Mouse (Mus musculus): ENCODE results near the gene Rsph14. TPM values are rescaled to one million over a fixed set of nuclear protein-coding genes. Genes with fewer than 3 reads are reported as not detected.

The Rsph14 gene
- polyA plus RNA-seq, 1 experiment, result not detected

- Histone ChIP-seq H3K36me3 (ENCODE audit: control insufficient read depth, insufficient read depth, low read length, poor library complexity, severe bottlenecking) (no peaks in the 10 kb centered on the region), H3K27ac (ENCODE audit: insufficient read depth, low read length) (no peak overlapping the region), H3K27me3 (ENCODE audit: control insufficient read depth, insufficient read depth, low read length, poor library complexity, severe bottlenecking) (peaks cover 2% of the 10 kb centered on the region; the same call in 1 of the 2 replicates), H3K9me3 (replicated peaks; ENCODE audit: control insufficient read depth, insufficient read depth, low read length, poor library complexity, severe bottlenecking) (no peaks in the 10 kb centered on the region), H3K4me1 (ENCODE audit: control insufficient read depth, insufficient read depth, low read length) (no peaks in the 10 kb centered on the region), H3K4me3 (ENCODE audit: low read depth, low read length) (no peak overlapping the region), H3K9ac (ENCODE audit: low read depth, poor library complexity, severe bottlenecking) (no peak overlapping the region)
- TF ChIP-seq CTCF (IDR thresholded peaks at IDR 0.05; ENCODE audit: low read depth, low read length), result no peak
- TF ChIP-seq EP300 (IDR thresholded peaks at IDR 0.05; ENCODE audit: insufficient read depth, low read depth, low read length), result no peak
- TF ChIP-seq POLR2A (IDR thresholded peaks at IDR 0.05; ENCODE audit: insufficient read depth, low read length), result no peak
These were observed 25.9 kb upstream of the Rsph14 start for GRCm38 (mm10) chr10:75058336-75058735.

DNA sequence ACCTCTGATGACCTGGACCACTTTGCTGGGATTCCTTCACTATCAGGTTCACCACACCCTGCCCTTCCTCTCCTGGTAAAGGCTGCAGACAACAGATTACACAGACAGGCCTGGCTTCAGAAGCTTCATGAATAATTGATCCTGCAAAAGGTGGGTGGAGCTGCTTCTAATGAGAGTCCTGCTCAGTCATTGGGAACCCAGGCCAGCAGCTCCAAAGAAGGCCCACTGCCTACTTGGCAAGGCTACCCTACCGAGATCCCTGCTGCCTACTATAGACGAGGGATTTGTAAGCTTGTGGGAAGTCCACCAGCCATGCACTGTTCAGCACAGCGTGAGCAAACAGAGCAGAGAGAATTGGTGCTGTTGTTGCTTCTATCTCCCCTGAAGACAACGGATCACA is 23.9 kb upstream of the Rsph14 start:
- H3K9ac ChIP-seq (ENCODE audit: low read depth, poor library complexity, severe bottlenecking), result no peak overlapping the region
- no peaks in the 10 kb centered on the region for H3K4me1 ChIP-seq (ENCODE audit: control insufficient read depth, insufficient read depth, low read length)
- no peak for TF ChIP-seq CTCF (IDR thresholded peaks at IDR 0.05; ENCODE audit: low read depth, low read length)
- TF ChIP-seq POLR2A (IDR thresholded peaks at IDR 0.05; ENCODE audit: insufficient read depth, low read length), result no peak
- no peak for TF ChIP-seq EP300 (IDR thresholded peaks at IDR 0.05; ENCODE audit: insufficient read depth, low read depth, low read length)
- no peak overlapping the region for H3K4me3 ChIP-seq (ENCODE audit: low read depth, low read length)
- no peak overlapping the region for H3K27ac ChIP-seq (ENCODE audit: insufficient read depth, low read length)
- no peaks in the 10 kb centered on the region for H3K27me3 ChIP-seq (ENCODE audit: control insufficient read depth, insufficient read depth, low read length, poor library complexity, severe bottlenecking)
- no peaks in the 10 kb centered on the region for H3K36me3 ChIP-seq (ENCODE audit: control insufficient read depth, insufficient read depth, low read length, poor library complexity, severe bottlenecking)
- no peaks in the 10 kb centered on the region for H3K9me3 ChIP-seq (replicated peaks; ENCODE audit: control insufficient read depth, insufficient read depth, low read length, poor library complexity, severe bottlenecking)

DNA sequence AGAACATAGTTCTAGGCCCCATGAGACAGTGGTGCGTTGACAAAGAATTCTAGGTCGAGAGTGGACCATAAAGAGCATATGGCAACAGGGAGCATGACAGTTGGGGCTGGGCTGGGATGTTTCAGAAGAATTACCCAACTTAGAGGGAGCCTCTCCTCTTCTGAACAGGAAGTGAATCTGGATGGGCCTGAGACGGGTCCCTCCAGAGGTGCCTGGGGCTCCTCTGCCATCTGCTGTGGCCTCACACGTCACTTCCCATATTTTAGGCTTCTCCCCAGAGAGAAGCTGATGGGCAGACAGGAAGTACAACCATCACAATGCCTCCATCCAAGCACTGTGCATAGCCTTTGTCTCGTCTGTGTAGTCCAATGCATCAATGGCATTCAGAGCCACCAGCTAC is 23.3 kb upstream of the Rsph14 start:
- no peak overlapping the region for H3K9ac ChIP-seq (ENCODE audit: low read depth, poor library complexity, severe bottlenecking)
- no peaks in the 10 kb centered on the region for H3K36me3 ChIP-seq (ENCODE audit: control insufficient read depth, insufficient read depth, low read length, poor library complexity, severe bottlenecking)
- H3K27ac ChIP-seq (ENCODE audit: insufficient read depth, low read length), result no peak overlapping the region
- no peak overlapping the region for H3K4me3 ChIP-seq (ENCODE audit: low read depth, low read length)
- no peaks in the 10 kb centered on the region for H3K27me3 ChIP-seq (ENCODE audit: control insufficient read depth, insufficient read depth, low read length, poor library complexity, severe bottlenecking)
- H3K4me1 ChIP-seq (ENCODE audit: control insufficient read depth, insufficient read depth, low read length), result no peaks in the 10 kb centered on the region
- H3K9me3 ChIP-seq (replicated peaks; ENCODE audit: control insufficient read depth, insufficient read depth, low read length, poor library complexity, severe bottlenecking), result no peaks in the 10 kb centered on the region
- TF ChIP-seq CTCF (IDR thresholded peaks at IDR 0.05; ENCODE audit: low read depth, low read length), result no peak
- no peak for TF ChIP-seq POLR2A (IDR thresholded peaks at IDR 0.05; ENCODE audit: insufficient read depth, low read length)
- TF ChIP-seq EP300 (IDR thresholded peaks at IDR 0.05; ENCODE audit: insufficient read depth, low read depth, low read length), result no peak

GRCm38 (mm10) chr10:75054125-75054524 is 21.7 kb upstream of the Rsph14 start:
- no peak overlapping the region for H3K27ac ChIP-seq (ENCODE audit: insufficient read depth, low read length)
- no peaks in the 10 kb centered on the region for H3K27me3 ChIP-seq (ENCODE audit: control insufficient read depth, insufficient read depth, low read length, poor library complexity, severe bottlenecking)
- TF ChIP-seq POLR2A (IDR thresholded peaks at IDR 0.05; ENCODE audit: insufficient read depth, low read length), result no peak
- no peak for TF ChIP-seq EP300 (IDR thresholded peaks at IDR 0.05; ENCODE audit: insufficient read depth, low read depth, low read length)
- no peak for TF ChIP-seq CTCF (IDR thresholded peaks at IDR 0.05; ENCODE audit: low read depth, low read length)
- no peaks in the 10 kb centered on the region for H3K36me3 ChIP-seq (ENCODE audit: control insufficient read depth, insufficient read depth, low read length, poor library complexity, severe bottlenecking)
- no peak overlapping the region for H3K4me3 ChIP-seq (ENCODE audit: low read depth, low read length)
- H3K9me3 ChIP-seq (replicated peaks; ENCODE audit: control insufficient read depth, insufficient read depth, low read length, poor library complexity, severe bottlenecking), result no peaks in the 10 kb centered on the region
- H3K9ac ChIP-seq (ENCODE audit: low read depth, poor library complexity, severe bottlenecking), result no peak overlapping the region
- H3K4me1 ChIP-seq (ENCODE audit: control insufficient read depth, insufficient read depth, low read length), result no peaks in the 10 kb centered on the region

DNA sequence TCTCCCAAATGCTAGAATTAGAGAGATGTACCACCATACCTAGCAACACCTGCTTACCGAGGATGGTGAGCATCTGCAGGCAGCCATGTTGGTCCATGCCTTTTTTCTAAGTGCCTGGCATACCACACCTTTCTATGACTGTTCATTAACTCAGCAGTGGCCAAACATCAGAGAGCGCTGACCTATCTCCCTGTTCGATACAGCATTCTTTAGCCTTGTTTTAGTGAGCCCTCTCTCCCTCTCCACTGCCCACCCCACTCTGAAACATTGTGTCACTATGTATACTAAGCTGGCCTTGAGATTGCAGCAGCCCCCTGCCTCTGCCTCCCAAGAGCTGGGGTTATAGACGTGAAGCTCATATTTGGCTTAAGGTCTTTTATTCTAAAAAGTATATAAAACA is 21.3 kb upstream of the Rsph14 start:
- TF ChIP-seq POLR2A (IDR thresholded peaks at IDR 0.05; ENCODE audit: insufficient read depth, low read length) (no peak), CTCF (IDR thresholded peaks at IDR 0.05; ENCODE audit: low read depth, low read length) (no peak), EP300 (IDR thresholded peaks at IDR 0.05; ENCODE audit: insufficient read depth, low read depth, low read length) (no peak)
- no peak overlapping the region for H3K9ac ChIP-seq (ENCODE audit: low read depth, poor library complexity, severe bottlenecking)
- no peak overlapping the region for H3K4me3 ChIP-seq (ENCODE audit: low read depth, low read length)
- no peaks in the 10 kb centered on the region for H3K9me3 ChIP-seq (replicated peaks; ENCODE audit: control insufficient read depth, insufficient read depth, low read length, poor library complexity, severe bottlenecking)
- no peaks in the 10 kb centered on the region for H3K27me3 ChIP-seq (ENCODE audit: control insufficient read depth, insufficient read depth, low read length, poor library complexity, severe bottlenecking)
- no peaks in the 10 kb centered on the region for H3K4me1 ChIP-seq (ENCODE audit: control insufficient read depth, insufficient read depth, low read length)
- no peaks in the 10 kb centered on the region for H3K36me3 ChIP-seq (ENCODE audit: control insufficient read depth, insufficient read depth, low read length, poor library complexity, severe bottlenecking)
- H3K27ac ChIP-seq (ENCODE audit: insufficient read depth, low read length), result no peak overlapping the region

GRCm38 (mm10) chr10:75052902-75053301 is 20.5 kb upstream of the Rsph14 start:
- no peaks in the 10 kb centered on the region for H3K4me1 ChIP-seq (ENCODE audit: control insufficient read depth, insufficient read depth, low read length)
- no peak overlapping the region for H3K9ac ChIP-seq (ENCODE audit: low read depth, poor library complexity, severe bottlenecking)
- no peak overlapping the region for H3K27ac ChIP-seq (ENCODE audit: insufficient read depth, low read length)
- H3K27me3 ChIP-seq (ENCODE audit: control insufficient read depth, insufficient read depth, low read length, poor library complexity, severe bottlenecking), result no peaks in the 10 kb centered on the region
- H3K9me3 ChIP-seq (replicated peaks; ENCODE audit: control insufficient read depth, insufficient read depth, low read length, poor library complexity, severe bottlenecking), result no peaks in the 10 kb centered on the region
- H3K4me3 ChIP-seq (ENCODE audit: low read depth, low read length), result no peak overlapping the region
- H3K36me3 ChIP-seq (ENCODE audit: control insufficient read depth, insufficient read depth, low read length, poor library complexity, severe bottlenecking), result no peaks in the 10 kb centered on the region
- TF ChIP-seq CTCF (IDR thresholded peaks at IDR 0.05; ENCODE audit: low read depth, low read length) (no peak), EP300 (IDR thresholded peaks at IDR 0.05; ENCODE audit: insufficient read depth, low read depth, low read length) (no peak), POLR2A (IDR thresholded peaks at IDR 0.05; ENCODE audit: insufficient read depth, low read length) (no peak)
